ENCODE assay signal across 22 mouse cellular contexts in the genomic region with DNA sequence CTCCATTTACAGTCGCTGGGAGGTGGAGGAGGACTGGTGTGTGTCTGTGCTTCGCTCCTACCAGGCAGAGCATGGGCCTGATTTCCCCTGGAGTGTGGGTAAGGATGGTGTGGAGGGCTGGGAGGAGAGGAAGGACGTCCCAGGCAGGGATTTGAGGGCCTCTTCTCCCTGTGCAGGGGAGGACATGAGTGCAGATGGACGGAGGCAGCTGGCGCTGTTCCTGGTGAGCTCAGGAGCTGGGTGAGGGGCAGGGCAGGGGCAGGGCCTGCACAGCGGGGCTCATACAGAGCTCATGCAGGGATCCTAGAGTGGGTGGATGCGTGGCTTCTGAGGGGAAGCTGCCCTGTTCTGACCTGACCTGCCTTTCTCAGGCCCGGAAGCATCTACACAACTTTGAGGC. TPM values are rescaled to one million over a fixed set of nuclear protein-coding genes. Genes with fewer than 3 reads are reported as not detected.
DNase-seq lines count a peak whose midpoint lies in the region; ATAC-seq and TF ChIP-seq lines count a peak whose summit lies in the region.
"Had no signal": no experiment of that assay in that cellular context is flagged by ENCODE, and none has a peak within 500 bp of the region (broad histone marks: within the 10 kb centered on the region; RNA-seq: fewer than 3 reads in every experiment).

No protein-coding gene starts in this region.

- no peak for TF ChIP-seq POLR2A in cerebellum, adult 2 months (IDR thresholded peaks at IDR 0.05; ENCODE audit: borderline replicate concordance, insufficient read depth, low read length)

- DNase-seq in cerebellum, adult 2 months = peak in 1 of 2 experiments; percentile 55
- DNase-seq in cerebellum, adult 11 months = no peak
- DNase-seq in hindbrain, embryonic 10.5 days (ENCODE audit: low spot score) = no peak
- DNase-seq in left cerebral cortex, postnatal 4 days = no peak
- no peak for DNase-seq in ovary, postnatal 14 days (ENCODE audit: low spot score)
- DNase-seq: kidney, postnatal 36 days; layer of hippocampus, postnatal 36 days; lung, postnatal 36 days; thymus, postnatal 14 days had no signal

- peaks cover 76% of the 10 kb centered on the region for H3K36me3 ChIP-seq in hindbrain, embryonic 10.5 days
- peaks cover 45% of the 10 kb centered on the region for H3K36me3 ChIP-seq in hindbrain, embryonic 16.5 days (ENCODE audit: control insufficient read depth, insufficient read depth, low read length)
- peaks cover 61% of the 10 kb centered on the region for H3K36me3 ChIP-seq in neural tube, embryonic 12.5 days
- H3K36me3 ChIP-seq in neural tube, embryonic 15.5 days = peaks cover 66% of the 10 kb centered on the region

- H3K4me2 ChIP-seq in hindbrain, embryonic 16.5 days (ENCODE audit: low read length) = no peak overlapping the region
- no peak overlapping the region for H3K4me2 ChIP-seq in neural tube, embryonic 12.5 days (replicated peaks)
- H3K4me2 ChIP-seq in neural tube, embryonic 15.5 days = no peak overlapping the region
- H3K4me2 ChIP-seq: forebrain, embryonic 12.5 days; hindbrain, embryonic 12.5 days; limb, embryonic 15.5 days; midbrain, embryonic 13.5 days; stomach, embryonic 15.5 days had no signal

- intact Hi-C loops in left cerebral cortex, postnatal 4 days (cut with DNase I) = no loop called here

- no peak for TF ChIP-seq CTCF in cerebellum, adult 2 months (IDR thresholded peaks at IDR 0.05; ENCODE audit: borderline replicate concordance, insufficient read depth, low read depth, low read length)

- H3K9me3 ChIP-seq in hindbrain, embryonic 10.5 days = no peaks in the 10 kb centered on the region
- no peaks in the 10 kb centered on the region for H3K9me3 ChIP-seq in hindbrain, embryonic 16.5 days (ENCODE audit: control insufficient read depth, low read length)
- H3K9me3 ChIP-seq in neural tube, embryonic 12.5 days = no peaks in the 10 kb centered on the region
- no peaks in the 10 kb centered on the region for H3K9me3 ChIP-seq in neural tube, embryonic 15.5 days (replicated peaks)
- H3K9me3 ChIP-seq: forebrain, embryonic 12.5 days; hindbrain, embryonic 12.5 days; limb, embryonic 15.5 days; midbrain, embryonic 13.5 days; stomach, embryonic 15.5 days had no signal

- H3K9ac ChIP-seq in hindbrain, embryonic 16.5 days (ENCODE audit: low read depth, low read length) = no peak overlapping the region
- no peak overlapping the region for H3K9ac ChIP-seq in neural tube, embryonic 12.5 days
- H3K9ac ChIP-seq in neural tube, embryonic 15.5 days (replicated peaks) = no peak overlapping the region
- H3K9ac ChIP-seq: forebrain, embryonic 12.5 days; hindbrain, embryonic 12.5 days; limb, embryonic 15.5 days; midbrain, embryonic 13.5 days; stomach, embryonic 15.5 days had no signal

- peak overlapping the region; percentile 29 for H3K27ac ChIP-seq in cerebellum, adult 2 months (ENCODE audit: insufficient read depth, low read length)
- H3K27ac ChIP-seq in hindbrain, embryonic 10.5 days = peak overlapping the region; percentile 40; the same call in 1 of the 2 replicates
- no peak overlapping the region for H3K27ac ChIP-seq in hindbrain, embryonic 16.5 days (ENCODE audit: low read depth, low read length)
- H3K27ac ChIP-seq in neural tube, embryonic 12.5 days = no peak overlapping the region
- H3K27ac ChIP-seq in neural tube, embryonic 15.5 days (replicated peaks) = no peak overlapping the region
- H3K27ac ChIP-seq: forebrain, embryonic 12.5 days; hindbrain, embryonic 12.5 days; limb, embryonic 15.5 days; midbrain, embryonic 13.5 days; stomach, embryonic 15.5 days had no signal

- peaks cover 71% of the 10 kb centered on the region for H3K4me1 ChIP-seq in cerebellum, adult 2 months (ENCODE audit: control insufficient read depth, insufficient read depth, low read length)
- peaks cover 25% of the 10 kb centered on the region for H3K4me1 ChIP-seq in hindbrain, embryonic 10.5 days (replicated peaks)
- peaks cover 3% of the 10 kb centered on the region for H3K4me1 ChIP-seq in hindbrain, embryonic 16.5 days (ENCODE audit: control insufficient read depth, insufficient read depth, low read depth, low read length)
- no peaks in the 10 kb centered on the region for H3K4me1 ChIP-seq in neural tube, embryonic 12.5 days
- H3K4me1 ChIP-seq in neural tube, embryonic 15.5 days = peaks cover 4% of the 10 kb centered on the region; the same call in 1 of the 2 replicates

- no peak overlapping the region for H3K4me3 ChIP-seq in cerebellum, adult 2 months (replicated peaks; ENCODE audit: insufficient read depth, low read depth, low read length)
- H3K4me3 ChIP-seq in hindbrain, embryonic 10.5 days = peak overlapping the region; percentile 11; the same call in 1 of the 2 replicates
- no peak overlapping the region for H3K4me3 ChIP-seq in hindbrain, embryonic 16.5 days (ENCODE audit: low read length)
- H3K4me3 ChIP-seq in neural tube, embryonic 12.5 days = peak overlapping the region; percentile 5; the same call in 1 of the 2 replicates
- no peak overlapping the region for H3K4me3 ChIP-seq in neural tube, embryonic 15.5 days (replicated peaks)
- H3K4me3 ChIP-seq: forebrain, embryonic 12.5 days; hindbrain, embryonic 12.5 days; limb, embryonic 15.5 days; midbrain, embryonic 13.5 days; stomach, embryonic 15.5 days had no signal

- no peak for ATAC-seq in hindbrain, embryonic 16.5 days
- no peak for ATAC-seq in neural tube, embryonic 12.5 days (ENCODE audit: low FRiP score, low read depth)
- no peak for ATAC-seq in neural tube, embryonic 15.5 days (ENCODE audit: low FRiP score)
- ATAC-seq: midbrain, embryonic 13.5 days had no signal

- H3K27me3 ChIP-seq in cerebellum, adult 2 months (ENCODE audit: control insufficient read depth, insufficient read depth, low read length) = no peaks in the 10 kb centered on the region
- no peaks in the 10 kb centered on the region for H3K27me3 ChIP-seq in hindbrain, embryonic 10.5 days (ENCODE audit: insufficient read depth, poor library complexity, severe bottlenecking)
- H3K27me3 ChIP-seq in hindbrain, embryonic 16.5 days (replicated peaks; ENCODE audit: control insufficient read depth, insufficient read depth, low read length) = no peaks in the 10 kb centered on the region
- no peaks in the 10 kb centered on the region for H3K27me3 ChIP-seq in neural tube, embryonic 12.5 days (replicated peaks)
- no peaks in the 10 kb centered on the region for H3K27me3 ChIP-seq in neural tube, embryonic 15.5 days (replicated peaks)
- H3K27me3 ChIP-seq: forebrain, embryonic 12.5 days; hindbrain, embryonic 12.5 days; limb, embryonic 15.5 days; midbrain, embryonic 13.5 days; stomach, embryonic 15.5 days had no signal

- 18% methylated on average over 8 of the region's 8 CpGs for WGBS in cerebellum, adult 2 months
- 75% methylated on average over 8 of the region's 8 CpGs for WGBS in hindbrain, embryonic 10.5 days
- WGBS in hindbrain, embryonic 16.5 days = 71% methylated on average over 8 of the region's 8 CpGs
- WGBS in neural tube, embryonic 12.5 days = 80% methylated on average over 8 of the region's 8 CpGs
- 78% methylated on average over 8 of the region's 8 CpGs for WGBS in neural tube, embryonic 15.5 days

RNA-seq across cellular contexts. Expression of gene Ly6g5c, which starts 5.8 kb away (rescaled TPM):
- polyA plus RNA-seq in cerebellum, adult 2 months (2012; rRNA removed) = 0.28 TPM in 1 of 2 replicates, not detected in the other
- not detected in 2 replicates for polyA plus RNA-seq in hindbrain, embryonic 10.5 days (2016; fragmentation: Nextera tagmentation; extraction: Ambion mirVana)
- polyA plus RNA-seq in hindbrain, embryonic 16.5 days (2015; fragmentation: Nextera tagmentation; extraction: Ambion mirVana) = not detected in 2 replicates
- not detected in 2 replicates for polyA plus RNA-seq in neural tube, embryonic 12.5 days (2016; fragmentation: Nextera tagmentation; extraction: Ambion mirVana)
- polyA plus RNA-seq in neural tube, embryonic 15.5 days (2015; fragmentation: Nextera tagmentation; extraction: Ambion mirVana) = not detected in 2 replicates
- total RNA-seq in left cerebral cortex, postnatal 4 days (2021) = not detected
- total RNA-seq: gastrocnemius, adult 18-20 months; heart, adult 8-10 months; layer of hippocampus, postnatal 36 days had no signal
- polyA plus RNA-seq: brain, embryonic 14.5 days; embryonic facial prominence, embryonic 11.5 days; forebrain, embryonic 12.5 days; hindbrain, embryonic 12.5 days; limb, embryonic 15.5 days; midbrain, embryonic 13.5 days; small intestine, adult 2 months; stomach, embryonic 15.5 days had no signal

RNA-seq across cellular contexts. Expression of gene Ly6g5b, which starts 12.9 kb away (rescaled TPM):
- polyA plus RNA-seq in cerebellum, adult 2 months (2012; rRNA removed) = 2.2 and 3.4 TPM in 2 replicates
- 0.90 and 1.7 TPM in 2 replicates for polyA plus RNA-seq in hindbrain, embryonic 10.5 days (2016; fragmentation: Nextera tagmentation; extraction: Ambion mirVana)
- polyA plus RNA-seq in hindbrain, embryonic 16.5 days (2015; fragmentation: Nextera tagmentation; extraction: Ambion mirVana) = 0.93 and 1.5 TPM in 2 replicates
- polyA plus RNA-seq in neural tube, embryonic 12.5 days (2016; fragmentation: Nextera tagmentation; extraction: Ambion mirVana) = 1.1 TPM in 2 replicates
- polyA plus RNA-seq in neural tube, embryonic 15.5 days (2015; fragmentation: Nextera tagmentation; extraction: Ambion mirVana) = 1.0 and 1.5 TPM in 2 replicates
- 1 to 10 TPM in 1 of 2 experiments, under 1 TPM in 1; 0.81 to 2.3 TPM for total RNA-seq in left cerebral cortex, postnatal 4 days (2021)
- total RNA-seq: gastrocnemius, adult 18-20 months; heart, adult 8-10 months had no signal

RNA-seq across cellular contexts. Expression of gene Abhd16a, which starts 13.2 kb away (rescaled TPM):
- 337 and 394 TPM in 2 replicates for polyA plus RNA-seq in cerebellum, adult 2 months (2012; rRNA removed)
- polyA plus RNA-seq in hindbrain, embryonic 10.5 days (2016; fragmentation: Nextera tagmentation; extraction: Ambion mirVana) = 58.2 and 67.1 TPM in 2 replicates
- 113 and 115 TPM in 2 replicates for polyA plus RNA-seq in hindbrain, embryonic 16.5 days (2015; fragmentation: Nextera tagmentation; extraction: Ambion mirVana)
- 78.7 and 83.6 TPM in 2 replicates for polyA plus RNA-seq in neural tube, embryonic 12.5 days (2016; fragmentation: Nextera tagmentation; extraction: Ambion mirVana)
- 110 TPM in 2 replicates for polyA plus RNA-seq in neural tube, embryonic 15.5 days (2015; fragmentation: Nextera tagmentation; extraction: Ambion mirVana)
- total RNA-seq in left cerebral cortex, postnatal 4 days (2021) = 10 to 100 TPM; 66.7 to 73.6 TPM

RNA-seq across cellular contexts. Expression of gene Ly6g6f, which starts 16.9 kb away (rescaled TPM):
- polyA plus RNA-seq in cerebellum, adult 2 months (2012; rRNA removed) = 0.86 and 1.1 TPM in 2 replicates
- 0.67 and 0.80 TPM in 2 replicates for polyA plus RNA-seq in hindbrain, embryonic 10.5 days (2016; fragmentation: Nextera tagmentation; extraction: Ambion mirVana)
- polyA plus RNA-seq in hindbrain, embryonic 16.5 days (2015; fragmentation: Nextera tagmentation; extraction: Ambion mirVana) = 0.22 TPM in 1 of 2 replicates, not detected in the other
- 0.23 and 0.84 TPM in 2 replicates for polyA plus RNA-seq in neural tube, embryonic 12.5 days (2016; fragmentation: Nextera tagmentation; extraction: Ambion mirVana)
- 0.32 TPM in 1 of 2 replicates, not detected in the other for polyA plus RNA-seq in neural tube, embryonic 15.5 days (2015; fragmentation: Nextera tagmentation; extraction: Ambion mirVana)
- total RNA-seq in left cerebral cortex, postnatal 4 days (2021) = not detected
- total RNA-seq: gastrocnemius, adult 18-20 months; layer of hippocampus, postnatal 36 days had no signal

RNA-seq across cellular contexts. Expression of gene Gpank1, which starts 19.0 kb away (rescaled TPM):
- 32.7 TPM in 2 replicates for polyA plus RNA-seq in cerebellum, adult 2 months (2012; rRNA removed)
- 33.1 and 33.5 TPM in 2 replicates for polyA plus RNA-seq in hindbrain, embryonic 10.5 days (2016; fragmentation: Nextera tagmentation; extraction: Ambion mirVana)
- polyA plus RNA-seq in hindbrain, embryonic 16.5 days (2015; fragmentation: Nextera tagmentation; extraction: Ambion mirVana) = 20.7 and 23.7 TPM in 2 replicates
- 24.9 and 28.0 TPM in 2 replicates for polyA plus RNA-seq in neural tube, embryonic 12.5 days (2016; fragmentation: Nextera tagmentation; extraction: Ambion mirVana)
- polyA plus RNA-seq in neural tube, embryonic 15.5 days (2015; fragmentation: Nextera tagmentation; extraction: Ambion mirVana) = 22.4 and 22.8 TPM in 2 replicates
- total RNA-seq in left cerebral cortex, postnatal 4 days (2021) = 10 to 100 TPM; 10.7 to 12.1 TPM

Comparison
In these comparisons a context has a peak if more than half of its experiments do, and no peak if none do; other contexts are left out.
1. H3K27ac ChIP-seq: peak in cerebellum, adult 2 months (single experiment) and hindbrain, embryonic 10.5 days (single experiment); none in hindbrain, embryonic 16.5 days (single experiment), neural tube, embryonic 12.5 days (single experiment) and neural tube, embryonic 15.5 days (single experiment).
2. H3K4me3 ChIP-seq: peak in hindbrain, embryonic 10.5 days (single experiment) and neural tube, embryonic 12.5 days (single experiment); none in cerebellum, adult 2 months (single experiment), hindbrain, embryonic 16.5 days (single experiment) and neural tube, embryonic 15.5 days (single experiment).